Mouse (Mus musculus): ENCODE results near the gene Zyx. TPM values are rescaled to one million over a fixed set of nuclear protein-coding genes. Genes with fewer than 3 reads are reported as not detected.

Zyx gene
- total RNA-seq (2021): 100 to 1,000 TPM; 104 to 121 TPM

DNA sequence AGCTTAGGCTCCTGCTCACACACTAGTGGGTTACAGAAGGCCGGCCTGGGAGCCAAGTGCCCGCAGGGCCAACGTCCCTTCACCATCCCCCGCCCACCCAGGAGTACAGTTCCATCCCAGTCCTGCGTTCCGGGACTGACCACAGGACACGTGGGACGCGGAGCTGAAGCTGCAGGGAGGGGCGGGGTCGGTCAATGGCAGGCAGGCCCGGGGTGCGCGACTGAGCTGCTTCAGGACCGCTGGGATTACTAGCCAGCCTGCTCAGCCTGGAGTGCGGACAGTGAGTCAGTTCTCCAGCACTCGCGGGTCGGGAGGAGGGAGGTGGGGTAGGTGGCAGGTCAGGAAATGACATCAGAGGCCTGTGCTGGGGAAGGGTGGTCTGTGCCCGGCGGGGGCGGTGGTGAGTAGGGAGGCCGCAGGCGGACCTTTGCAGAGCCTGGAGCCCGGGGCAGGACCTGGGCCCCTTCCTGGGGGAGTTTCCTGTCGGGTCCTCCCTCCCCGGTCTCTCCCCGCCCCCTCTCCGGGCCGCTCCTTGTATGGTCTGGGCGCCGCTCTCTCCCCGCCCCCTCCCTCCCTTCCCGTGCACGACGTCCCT lies at the start of gene Zyx:
Zyx (plus strand) TSS at position 205 of the 595 bp plus-strand sequence.
- intact Hi-C loops (cut with DNase I): loop anchor here (2.0 kb wide), 4 partner anchors 23 to 233 kb away; partner anchors contain the start of genes Casp2 and Epha1
- DNase-seq: peak; percentile 95 to 97

- intact Hi-C loops (cut with DNase I): no loop called here
- peak; percentile 17 to 22 for DNase-seq
These were observed 39.5 kb upstream of the Zyx start for GRCm38 (mm10) chr6:42309816-42310378.

DNA sequence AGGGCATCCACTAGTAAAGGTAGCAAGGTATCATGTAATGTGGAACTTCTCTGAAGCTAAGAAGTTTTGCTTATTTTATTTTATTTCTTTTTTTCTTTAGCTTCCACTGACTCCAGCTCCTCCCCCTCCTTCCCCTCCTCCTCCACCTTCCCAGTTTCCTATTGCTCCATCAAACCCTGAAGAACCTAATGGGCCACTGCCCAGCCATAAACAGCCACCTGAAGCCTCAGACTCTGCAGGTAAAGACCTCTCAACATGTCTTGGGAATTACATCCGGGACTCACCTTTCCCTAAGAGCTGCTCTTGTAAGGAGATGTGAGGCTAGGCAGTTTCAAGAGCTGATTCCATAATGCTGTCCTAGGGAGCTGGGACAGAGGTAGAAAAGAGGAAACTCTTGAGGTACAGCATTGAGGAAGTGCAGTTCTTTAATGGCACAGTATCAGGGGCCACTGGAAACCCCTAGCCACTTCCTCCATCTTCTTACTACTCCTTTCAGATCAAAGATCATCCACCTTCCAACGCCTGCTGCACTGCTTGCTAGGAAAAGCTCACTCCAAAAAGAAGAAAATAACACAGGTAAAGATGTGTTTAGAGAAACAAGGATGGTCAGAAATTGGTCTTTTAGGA lies 38.9 kb upstream of the Zyx start:
- intact Hi-C loops (cut with DNase I): no loop called here
- no peak for DNase-seq

- no peak for DNase-seq
- intact Hi-C loops (cut with DNase I): no loop called here
These were observed 31.1 kb upstream of the Zyx start for GRCm38 (mm10) chr6:42318293-42318692.

- DNase-seq: no peak
- intact Hi-C loops (cut with DNase I): loop anchor here (2.0 to 10.0 kb wide), 4 partner anchors 56 to 559 kb away; no protein-coding TSS in a partner anchor
These were observed 25.9 kb upstream of the Zyx start for GRCm38 (mm10) chr6:42323371-42324066.

GRCm38 (mm10) chr6:42324067-42324481 lies 25.4 kb upstream of the Zyx start:
- intact Hi-C loops (cut with DNase I): loop anchor here (2.0 to 10.0 kb wide), 4 partner anchors 57 to 559 kb away; no protein-coding TSS in a partner anchor
- DNase-seq: peak; percentile 24 to 28

- DNase-seq: peak; percentile 44 to 46
- intact Hi-C loops (cut with DNase I): loop anchor here (2.0 to 10.0 kb wide), 4 partner anchors 57 to 560 kb away; no protein-coding TSS in a partner anchor
These were observed 24.8 kb upstream of the Zyx start, which contains the start of gene Fam131b for GRCm38 (mm10) chr6:42324482-42325267. Gene Fam131b (minus strand): TSS chr6:42324643.

DNA sequence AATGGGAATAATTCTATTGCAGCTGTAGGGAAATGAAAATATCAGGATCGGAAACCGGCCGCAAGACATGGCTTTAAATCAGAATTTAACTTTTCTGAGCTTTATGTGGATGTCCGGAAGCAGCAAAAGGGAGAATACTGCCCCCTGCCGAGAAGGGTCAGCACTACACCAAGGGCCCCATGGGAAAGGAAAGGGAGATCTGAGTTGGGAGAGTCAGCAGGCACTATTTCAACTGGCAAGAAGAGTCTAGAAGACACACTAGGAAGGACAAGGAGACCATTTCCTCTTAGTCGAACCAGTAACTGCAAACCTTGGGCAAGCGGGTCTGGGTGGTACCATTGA lies 24.2 kb upstream of the Zyx start:
- intact Hi-C loops (cut with DNase I): loop anchor here (2.0 to 10.0 kb wide), 2 partner anchors 96 to 560 kb away; no protein-coding TSS in a partner anchor
- DNase-seq: peak; percentile 85 to 92

DNA sequence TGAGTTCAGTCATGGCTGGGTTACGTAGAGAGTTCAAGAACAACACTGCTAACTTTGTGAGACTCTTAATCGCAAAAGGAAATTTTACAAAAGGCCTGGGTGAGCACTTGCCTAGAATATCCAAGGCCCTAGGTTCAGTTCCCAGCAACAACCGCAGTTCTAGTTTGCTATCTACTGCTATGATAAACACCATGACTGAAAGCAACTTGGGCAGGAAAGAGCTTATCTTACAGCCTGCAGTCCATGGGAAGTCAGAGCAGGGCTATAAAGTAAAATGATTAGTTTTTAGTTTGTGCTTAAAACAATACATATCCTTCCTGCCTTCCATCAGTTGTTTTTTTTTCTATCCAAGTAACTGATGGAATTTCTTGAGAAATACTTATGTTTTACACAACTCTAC lies 22.9 kb upstream of the Zyx start:
- no peak for DNase-seq
- intact Hi-C loops (cut with DNase I): loop anchor here (10.0 kb wide), 1 partner anchor 562 kb away; no protein-coding TSS in a partner anchor

DNA sequence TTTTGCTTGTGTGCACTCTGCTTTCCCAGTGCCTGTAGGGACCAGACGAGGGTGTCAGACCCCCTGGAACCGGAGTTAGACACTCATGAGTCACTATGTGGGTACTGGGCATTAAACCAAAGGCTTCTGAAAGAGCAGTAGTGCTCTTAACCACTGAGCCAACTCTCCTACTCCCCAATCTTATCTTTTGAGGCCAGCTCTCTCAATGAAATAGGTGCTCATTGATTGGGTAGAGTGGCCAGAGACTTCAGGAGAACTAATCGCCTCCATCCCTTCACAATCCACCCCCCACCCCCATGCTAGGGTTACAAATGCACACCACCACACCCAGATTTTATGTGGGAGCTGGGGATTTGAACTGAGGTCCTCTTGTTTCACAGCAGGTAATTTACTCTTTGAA lies 20.7 kb upstream of the Zyx start:
- no peak for DNase-seq
- intact Hi-C loops (cut with DNase I): loop anchor here (10.0 kb wide), 1 partner anchor 564 kb away; no protein-coding TSS in a partner anchor

- intact Hi-C loops (cut with DNase I): no loop called here
- no peak for DNase-seq
These were observed 19.2 kb upstream of the Zyx start for GRCm38 (mm10) chr6:42330216-42330615.

DNA sequence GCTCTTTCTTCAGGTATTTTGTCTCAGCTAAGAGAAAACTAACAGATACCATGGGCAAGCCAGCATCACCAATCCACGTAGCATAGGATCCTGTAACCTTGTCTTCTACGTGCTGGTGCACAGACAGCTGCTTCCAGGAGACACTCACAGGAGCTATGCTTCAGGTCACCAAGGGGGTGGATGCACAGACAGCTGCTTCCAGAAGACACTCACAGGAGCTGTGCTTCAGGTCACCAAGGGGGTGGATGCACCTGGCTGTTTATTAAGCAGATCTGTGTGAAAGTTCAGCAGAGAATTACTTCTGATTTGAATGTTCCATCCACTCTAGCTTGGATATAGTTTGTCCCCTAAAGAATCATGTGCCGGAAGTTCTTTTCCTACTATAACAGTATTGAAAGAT lies 18.5 kb upstream of the Zyx start:
- DNase-seq: no peak
- intact Hi-C loops (cut with DNase I): no loop called here

- no peak for DNase-seq
- intact Hi-C loops (cut with DNase I): no loop called here
These were observed 10.2 kb upstream of the Zyx start for GRCm38 (mm10) chr6:42339189-42339588.

DNA sequence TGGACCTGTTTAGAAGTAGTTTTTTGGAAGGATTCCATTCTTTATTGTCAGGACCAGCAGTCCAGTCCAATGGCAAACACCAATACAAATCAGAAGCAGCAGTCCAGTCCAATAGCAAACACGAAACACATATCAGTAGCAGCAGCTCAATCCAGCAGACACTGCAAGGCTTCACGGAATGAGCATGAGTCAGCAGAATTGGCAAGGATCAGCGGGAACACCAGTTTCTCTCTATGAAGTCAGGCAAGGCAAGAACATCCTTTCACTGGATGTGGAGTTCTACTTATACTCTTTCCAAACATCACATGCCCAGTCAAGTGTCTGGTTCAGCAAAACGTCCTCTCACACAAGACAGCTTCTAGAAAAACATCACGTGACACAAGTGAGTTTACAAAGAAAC lies 9.4 kb upstream of the Zyx start:
- peak in 1 of 2 experiments; percentile 34 for DNase-seq
- intact Hi-C loops (cut with DNase I): no loop called here

- DNase-seq: no peak
- intact Hi-C loops (cut with DNase I): no loop called here
These were observed 7.3 kb upstream of the Zyx start for GRCm38 (mm10) chr6:42342171-42342570.

- intact Hi-C loops (cut with DNase I): no loop called here
- no peak for DNase-seq
These were observed 5.9 kb upstream of the Zyx start for GRCm38 (mm10) chr6:42343361-42344120.

- intact Hi-C loops (cut with DNase I): no loop called here
- DNase-seq: no peak
These were observed 5.2 kb upstream of the Zyx start for GRCm38 (mm10) chr6:42344255-42344654.

DNA sequence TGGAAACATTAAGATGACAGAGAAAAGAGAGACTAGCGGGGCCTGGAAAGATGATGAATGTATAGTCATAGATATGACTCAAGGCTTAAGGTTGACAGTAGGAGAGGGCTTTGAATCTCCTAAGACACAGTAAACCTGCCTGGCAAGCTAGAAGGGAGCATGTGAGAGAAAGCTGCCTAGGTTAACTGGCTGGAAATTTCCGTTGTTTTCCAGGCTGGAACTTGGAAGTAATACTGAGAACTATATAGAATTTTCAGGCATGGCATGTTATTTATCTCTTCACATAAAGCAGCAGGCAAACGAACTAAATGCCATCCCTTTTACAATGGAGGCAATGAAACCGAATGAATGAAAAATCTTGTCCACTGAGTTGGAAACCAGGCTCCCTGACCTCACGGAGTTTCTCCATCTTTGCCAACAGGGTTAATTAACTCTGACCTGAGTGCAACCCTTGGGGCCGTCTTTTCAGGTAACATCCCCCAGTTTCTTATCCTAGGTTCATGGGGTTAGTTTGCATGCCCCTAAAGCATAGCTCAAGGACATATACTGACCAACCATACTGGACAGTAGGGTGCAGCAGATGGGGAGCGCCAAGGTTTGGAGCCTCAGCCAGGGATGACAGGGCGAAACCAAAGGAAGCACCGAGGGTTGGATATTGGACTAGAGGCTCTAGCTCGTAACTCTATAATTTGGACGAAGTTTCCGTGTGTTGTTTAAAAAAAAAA lies 987 bp upstream of the Zyx start:
- peak; percentile 14 to 17 for DNase-seq
- intact Hi-C loops (cut with DNase I): loop anchor here (2.0 kb wide), 3 partner anchors 32 to 234 kb away; partner anchors contain the start of gene Casp2

- peak; percentile 88 to 89 for DNase-seq
- intact Hi-C loops (cut with DNase I): loop anchor here (2.0 kb wide), 3 partner anchors 32 to 234 kb away; partner anchors contain the start of gene Casp2
These were observed 414 bp upstream of the Zyx start for GRCm38 (mm10) chr6:42349006-42349425.

All from heart, postnatal 10 days (tissue).